Mouse (Mus musculus): ENCODE results near the gene Gm3448.
"Not testable (repeated sequence)": the region's sequence is repeated elsewhere in the genome, so short reads cannot be mapped to it uniquely, and the experiment has no call there.

The Gm3448 gene

GRCm38 (mm10) chr17:15040455-15040854 lies 882 bp downstream of the Gm3448 start:
- not testable (repeated sequence) for DNase-seq (ENCODE audit: low read depth in 2 of 2, low spot score in 2 of 2)

GRCm38 (mm10) chr17:15031414-15031813 lies 9.9 kb downstream of the Gm3448 start:
- DNase-seq (ENCODE audit: low read depth in 2 of 2, low spot score in 2 of 2), result not testable (repeated sequence)

GRCm38 (mm10) chr17:15025513-15025912 lies 15.8 kb downstream of the Gm3448 start:
- DNase-seq (ENCODE audit: low read depth in 2 of 2, low spot score in 2 of 2), result not testable (repeated sequence)

- not testable (repeated sequence) for DNase-seq (ENCODE audit: low read depth in 2 of 2, low spot score in 2 of 2)
These were observed 16.7 kb downstream of the Gm3448 start for GRCm38 (mm10) chr17:15024502-15025193.

- not testable (repeated sequence) for DNase-seq (ENCODE audit: low read depth in 2 of 2, low spot score in 2 of 2)
These were observed 17.4 kb downstream of the Gm3448 start for GRCm38 (mm10) chr17:15023878-15024492.

GRCm38 (mm10) chr17:15021503-15022220 lies 19.7 kb downstream of the Gm3448 start:
- not testable (repeated sequence) for DNase-seq (ENCODE audit: low read depth in 2 of 2, low spot score in 2 of 2)

- DNase-seq (ENCODE audit: low read depth in 2 of 2, low spot score in 2 of 2), result not testable (repeated sequence)
These were observed 31.5 kb downstream of the Gm3448 start, which contains the start of gene Gm3435 for GRCm38 (mm10) chr17:15009706-15010413. Gene Gm3435 (plus strand): TSS chr17:15010176.

- DNase-seq (ENCODE audit: low read depth in 2 of 2, low spot score in 2 of 2), result not testable (repeated sequence)
These were observed 32.2 kb downstream of the Gm3448 start for GRCm38 (mm10) chr17:15009088-15009487.

- not testable (repeated sequence) for DNase-seq (ENCODE audit: low read depth in 2 of 2, low spot score in 2 of 2)
These were observed 41.3 kb downstream of the Gm3448 start for GRCm38 (mm10) chr17:15000047-15000446.

- not testable (repeated sequence) for DNase-seq (ENCODE audit: low read depth in 2 of 2, low spot score in 2 of 2)
These were observed 47.2 kb downstream of the Gm3448 start for GRCm38 (mm10) chr17:14994140-14994539.

GRCm38 (mm10) chr17:14993139-14993832 lies 48.1 kb downstream of the Gm3448 start:
- not testable (repeated sequence) for DNase-seq (ENCODE audit: low read depth in 2 of 2, low spot score in 2 of 2)

GRCm38 (mm10) chr17:14992522-14993138 lies 48.7 kb downstream of the Gm3448 start:
- not testable (repeated sequence) for DNase-seq (ENCODE audit: low read depth in 2 of 2, low spot score in 2 of 2)

- DNase-seq (ENCODE audit: low read depth in 2 of 2, low spot score in 2 of 2), result not testable (repeated sequence)
These were observed 51.1 kb downstream of the Gm3448 start for GRCm38 (mm10) chr17:14990116-14990702.

- DNase-seq (ENCODE audit: low read depth in 2 of 2, low spot score in 2 of 2), result not testable (repeated sequence)
These were observed 62.8 kb downstream of the Gm3448 start, which contains the start of the genes 9030025P20Rik and Gm3417 for GRCm38 (mm10) chr17:14978362-14979038. Gene 9030025P20Rik (plus strand): TSS chr17:14978468. Gene Gm3417 (minus strand): TSS chr17:14978790.

GRCm38 (mm10) chr17:14977718-14978361 lies 63.5 kb downstream of the Gm3448 start:
- not testable (repeated sequence) for DNase-seq (ENCODE audit: low read depth in 2 of 2, low spot score in 2 of 2)

GRCm38 (mm10) chr17:14968373-14968913 lies 72.9 kb downstream of the Gm3448 start:
- not testable (repeated sequence) for DNase-seq (ENCODE audit: low read depth in 2 of 2, low spot score in 2 of 2)

GRCm38 (mm10) chr17:14961557-14962154 lies 79.7 kb downstream of the Gm3448 start:
- not testable (repeated sequence) for DNase-seq (ENCODE audit: low read depth in 2 of 2, low spot score in 2 of 2)

Measured in CD8-positive naive resting alpha-beta T cell, adult 2 months (primary cell).